Mouse (Mus musculus): ENCODE measurements around the gene Itgb6. TPM values are rescaled to one million over a fixed set of nuclear protein-coding genes. Genes with fewer than 3 reads are reported as not detected.

Gene Itgb6
- polyA plus RNA-seq, 1 experiment from 2014 or later: 0.06 TPM

DNA sequence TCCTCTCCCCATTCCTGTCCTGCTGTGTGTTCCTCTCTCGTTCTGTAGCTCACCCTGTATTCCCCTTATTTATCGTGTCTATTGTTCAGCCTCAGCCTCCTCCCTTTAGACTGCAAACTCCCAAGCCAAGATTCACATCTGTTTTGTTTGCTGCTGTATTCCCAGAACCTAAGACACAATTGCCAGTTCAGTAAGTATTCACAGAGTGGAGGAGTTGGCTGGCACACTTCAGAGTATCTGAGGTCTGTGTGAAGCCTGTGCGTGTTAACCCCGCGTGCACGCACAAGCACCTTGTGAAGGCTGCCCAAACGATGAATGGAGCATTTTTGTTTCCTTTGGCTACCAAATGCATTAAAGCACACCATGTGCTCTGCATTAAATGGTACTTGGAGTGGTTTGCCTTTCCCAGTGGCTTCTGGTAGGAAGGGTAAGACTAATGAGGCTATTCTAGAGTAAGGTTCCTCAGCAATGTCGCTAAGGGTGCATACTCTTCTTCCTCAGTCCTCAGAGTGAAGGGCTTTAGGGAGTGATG lies 7.4 kb downstream of the Itgb6 start:
- ATAC-seq (no peak), DNase-seq (no peak)
- 62% methylated on average over 8 of the region's 8 CpGs for WGBS (ENCODE audit: insufficient replicate concordance)
- H3K9me3 ChIP-seq (ENCODE audit: low read length): no peaks in the 10 kb centered on the region
- H3K9ac ChIP-seq (replicated peaks): no peak overlapping the region
- H3K4me3 ChIP-seq (ENCODE audit: low read depth, low read length): no peak overlapping the region
- H3K27me3 ChIP-seq (ENCODE audit: insufficient read depth, low read length): no peaks in the 10 kb centered on the region
- no peaks in the 10 kb centered on the region for H3K36me3 ChIP-seq (replicated peaks; ENCODE audit: insufficient read depth, low read length)
- no peak for TF ChIP-seq CTCF (IDR thresholded peaks at IDR 0.05; ENCODE audit: low read depth)
- no peak for TF ChIP-seq EP300 (IDR thresholded peaks at IDR 0.05; ENCODE audit: low read depth)
- no peak overlapping the region for H3K4me2 ChIP-seq (ENCODE audit: low read depth, low read length)
- no peaks in the 10 kb centered on the region for H3K4me1 ChIP-seq (ENCODE audit: insufficient read depth)
- no peak overlapping the region for H3K27ac ChIP-seq (ENCODE audit: low read depth)

DNA sequence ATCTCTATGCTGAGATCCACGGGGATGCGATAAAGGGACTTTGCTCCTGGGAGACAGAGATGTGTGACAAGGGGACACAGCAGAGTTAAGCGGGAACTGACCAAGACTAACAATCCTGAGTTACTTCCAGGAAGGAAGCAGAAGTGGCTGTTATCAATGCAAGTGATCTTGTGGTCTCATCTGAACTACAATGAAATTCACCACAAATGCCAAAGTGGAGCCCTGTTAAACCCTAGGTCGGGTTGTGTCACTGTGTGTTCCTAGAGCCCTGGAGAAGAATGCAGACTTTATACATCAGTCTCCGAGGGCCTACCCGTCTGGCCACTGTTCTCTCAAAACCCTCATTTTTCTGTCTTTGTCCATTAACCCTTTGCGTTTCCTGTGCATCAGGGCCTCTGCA lies 8.0 kb downstream of the Itgb6 start:
- no peaks in the 10 kb centered on the region for H3K4me1 ChIP-seq (ENCODE audit: insufficient read depth)
- H3K4me3 ChIP-seq (ENCODE audit: low read depth, low read length): no peak overlapping the region
- TF ChIP-seq EP300 (IDR thresholded peaks at IDR 0.05; ENCODE audit: low read depth) (no peak), CTCF (IDR thresholded peaks at IDR 0.05; ENCODE audit: low read depth) (no peak)
- no peak overlapping the region for H3K9ac ChIP-seq (replicated peaks)
- no peak overlapping the region for H3K4me2 ChIP-seq (ENCODE audit: low read depth, low read length)
- no peak overlapping the region for H3K27ac ChIP-seq (ENCODE audit: low read depth)
- DNase-seq (no peak), ATAC-seq (no peak)
- H3K9me3 ChIP-seq (ENCODE audit: low read length): no peaks in the 10 kb centered on the region
- H3K36me3 ChIP-seq (replicated peaks; ENCODE audit: insufficient read depth, low read length): no peaks in the 10 kb centered on the region
- H3K27me3 ChIP-seq (ENCODE audit: insufficient read depth, low read length): no peaks in the 10 kb centered on the region
- 40% methylated on average over 7 of the region's 7 CpGs for WGBS (ENCODE audit: insufficient replicate concordance)

DNA sequence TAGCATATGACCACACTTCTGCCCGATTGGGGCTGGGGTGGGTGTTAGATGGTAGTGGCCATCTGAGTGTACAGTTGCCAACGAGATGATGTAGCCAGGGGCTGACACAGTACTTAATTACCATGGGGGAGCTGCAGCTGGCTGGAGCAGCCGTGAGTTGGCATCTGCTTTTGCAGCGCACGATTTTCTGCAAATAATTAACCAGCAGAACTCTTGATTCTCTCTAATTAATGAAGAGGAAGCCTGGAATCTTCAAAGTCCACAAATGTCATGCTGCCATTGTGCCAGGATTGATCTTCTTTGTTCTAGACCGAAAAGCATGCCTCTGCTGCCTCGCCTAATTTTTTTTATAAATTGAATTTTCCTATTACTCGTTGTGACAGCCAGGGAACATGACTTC lies 8.6 kb downstream of the Itgb6 start:
- no peak overlapping the region for H3K4me3 ChIP-seq (ENCODE audit: low read depth, low read length)
- H3K4me2 ChIP-seq (ENCODE audit: low read depth, low read length): no peak overlapping the region
- H3K36me3 ChIP-seq (replicated peaks; ENCODE audit: insufficient read depth, low read length): no peaks in the 10 kb centered on the region
- H3K27me3 ChIP-seq (ENCODE audit: insufficient read depth, low read length): no peaks in the 10 kb centered on the region
- no peak overlapping the region for H3K9ac ChIP-seq (replicated peaks)
- ATAC-seq: no peak
- TF ChIP-seq CTCF (IDR thresholded peaks at IDR 0.05; ENCODE audit: low read depth): no peak
- no peak for TF ChIP-seq EP300 (IDR thresholded peaks at IDR 0.05; ENCODE audit: low read depth)
- no peak overlapping the region for H3K27ac ChIP-seq (ENCODE audit: low read depth)
- DNase-seq: no peak
- no peaks in the 10 kb centered on the region for H3K9me3 ChIP-seq (ENCODE audit: low read length)
- H3K4me1 ChIP-seq (ENCODE audit: insufficient read depth): no peaks in the 10 kb centered on the region
- WGBS (ENCODE audit: insufficient replicate concordance): 52% methylated on average over 8 of the region's 8 CpGs

DNA sequence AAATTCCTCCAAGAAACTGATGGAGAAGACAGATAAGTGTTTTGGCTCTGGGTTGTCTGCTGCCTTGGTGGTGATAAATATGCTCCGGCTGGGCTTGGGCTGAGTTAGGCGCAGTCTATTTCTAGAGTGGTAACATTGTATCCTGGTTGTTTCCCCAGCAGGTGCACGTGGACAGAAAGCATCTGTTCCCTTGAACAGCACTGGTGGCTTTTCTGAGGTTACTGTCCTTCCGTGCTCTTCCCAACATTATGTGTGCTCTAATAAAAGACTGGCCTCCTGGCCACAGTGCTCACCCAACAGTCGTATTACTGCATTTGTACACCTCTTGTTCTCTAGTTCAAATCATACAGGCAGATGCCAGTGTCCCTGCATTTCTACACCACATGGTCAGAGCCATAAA lies 9.6 kb downstream of the Itgb6 start:
- no peak for TF ChIP-seq CTCF (IDR thresholded peaks at IDR 0.05; ENCODE audit: low read depth)
- TF ChIP-seq EP300 (IDR thresholded peaks at IDR 0.05; ENCODE audit: low read depth): no peak
- Histone ChIP-seq H3K4me3 (ENCODE audit: low read depth, low read length) (no peak overlapping the region), H3K27me3 (ENCODE audit: insufficient read depth, low read length) (no peaks in the 10 kb centered on the region), H3K27ac (ENCODE audit: low read depth) (no peak overlapping the region), H3K4me2 (ENCODE audit: low read depth, low read length) (no peak overlapping the region), H3K36me3 (replicated peaks; ENCODE audit: insufficient read depth, low read length) (no peaks in the 10 kb centered on the region), H3K9me3 (ENCODE audit: low read length) (no peaks in the 10 kb centered on the region), H3K9ac (replicated peaks) (no peak overlapping the region), H3K4me1 (ENCODE audit: insufficient read depth) (no peaks in the 10 kb centered on the region)
- no peak for DNase-seq
- ATAC-seq: no peak
- WGBS (ENCODE audit: insufficient replicate concordance): 71% methylated on average over 5 of the region's 5 CpGs

DNA sequence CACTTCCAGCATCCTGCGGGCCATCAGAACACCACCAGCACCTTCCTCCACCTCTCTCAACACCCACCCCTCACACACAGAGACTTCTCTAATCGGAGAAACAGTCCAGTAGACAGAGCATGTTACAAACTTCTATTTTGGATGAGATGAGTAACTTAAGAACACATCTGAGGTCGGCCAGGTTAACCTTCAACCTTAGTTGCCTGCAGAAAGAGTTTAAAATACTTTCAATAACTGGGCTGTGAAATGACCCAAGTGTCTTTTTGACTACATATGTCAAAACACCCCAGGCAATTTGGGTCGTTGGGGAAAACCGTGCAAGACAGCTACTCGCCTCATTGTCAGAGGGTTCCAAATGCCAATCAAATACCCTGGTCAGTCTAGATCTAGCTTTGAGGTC lies 10.0 kb downstream of the Itgb6 start:
- Histone ChIP-seq H3K4me2 (ENCODE audit: low read depth, low read length) (no peak overlapping the region), H3K27ac (ENCODE audit: low read depth) (no peak overlapping the region), H3K4me3 (ENCODE audit: low read depth, low read length) (no peak overlapping the region), H3K36me3 (replicated peaks; ENCODE audit: insufficient read depth, low read length) (no peaks in the 10 kb centered on the region), H3K27me3 (ENCODE audit: insufficient read depth, low read length) (no peaks in the 10 kb centered on the region), H3K4me1 (ENCODE audit: insufficient read depth) (no peaks in the 10 kb centered on the region), H3K9ac (replicated peaks) (no peak overlapping the region), H3K9me3 (ENCODE audit: low read length) (no peaks in the 10 kb centered on the region)
- ATAC-seq: no peak
- DNase-seq: no peak
- TF ChIP-seq EP300 (IDR thresholded peaks at IDR 0.05; ENCODE audit: low read depth) (no peak), CTCF (IDR thresholded peaks at IDR 0.05; ENCODE audit: low read depth) (no peak)
- 77% methylated on average over 6 of the region's 6 CpGs for WGBS (ENCODE audit: insufficient replicate concordance)

DNA sequence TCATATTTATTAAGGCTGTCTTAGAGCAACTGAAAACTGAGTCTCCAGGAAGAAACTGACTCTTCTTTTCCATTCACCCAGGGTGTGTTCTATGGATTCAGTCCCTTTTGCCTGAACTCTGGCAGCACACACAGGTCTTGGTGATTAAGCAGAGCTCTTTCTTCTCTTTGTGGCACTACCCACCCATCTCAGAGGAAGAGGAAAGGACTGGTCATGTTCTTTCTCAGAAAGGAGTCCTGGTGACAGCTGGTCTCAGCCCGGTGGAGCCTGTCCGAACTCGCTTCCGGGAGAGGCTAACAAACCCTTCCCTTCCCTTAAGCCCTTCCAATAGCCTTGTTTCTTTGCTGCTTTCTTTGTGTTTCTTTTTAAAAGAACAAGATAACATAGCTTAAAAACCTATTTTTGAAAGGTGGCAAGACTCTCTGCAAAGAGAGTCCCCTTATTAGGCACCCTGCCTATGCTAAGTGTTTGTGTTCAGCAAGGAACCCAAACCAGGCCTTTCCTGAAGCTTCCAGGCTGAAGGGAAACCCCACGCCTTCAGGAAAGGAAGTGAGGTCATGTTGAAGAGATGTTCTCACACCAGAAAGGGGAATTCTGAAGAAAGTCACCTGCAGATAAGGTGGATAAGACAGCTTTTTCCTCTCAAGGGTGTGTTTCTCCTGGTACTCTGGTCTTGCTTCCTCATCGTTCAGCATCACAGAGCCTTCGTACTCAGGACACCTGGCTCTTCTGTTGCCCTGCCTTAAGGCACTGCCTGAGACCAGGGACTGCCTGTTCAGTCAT lies 11.2 kb downstream of the Itgb6 start:
- no peak for TF ChIP-seq CTCF (IDR thresholded peaks at IDR 0.05; ENCODE audit: low read depth)

More for the DNA sequence above, 11.2 kb downstream of the Itgb6 start:
- Histone ChIP-seq H3K4me2 (ENCODE audit: low read depth, low read length) (no peak overlapping the region), H3K9ac (replicated peaks) (no peak overlapping the region), H3K27me3 (ENCODE audit: insufficient read depth, low read length) (no peaks in the 10 kb centered on the region), H3K4me1 (ENCODE audit: insufficient read depth) (no peaks in the 10 kb centered on the region), H3K9me3 (ENCODE audit: low read length) (no peaks in the 10 kb centered on the region), H3K27ac (ENCODE audit: low read depth) (no peak overlapping the region), H3K36me3 (replicated peaks; ENCODE audit: insufficient read depth, low read length) (no peaks in the 10 kb centered on the region), H3K4me3 (ENCODE audit: low read depth, low read length) (no peak overlapping the region)
- WGBS (ENCODE audit: insufficient replicate concordance): 73% methylated on average over 7 of the region's 7 CpGs
- ATAC-seq: no peak
- no peak for DNase-seq

Data from liver, postnatal 0 days (tissue).